Mouse (Mus musculus) hindbrain, embryonic 16.5 days (tissue): ENCODE data around the gene Prkar1b. TPM values are rescaled to one million over a fixed set of nuclear protein-coding genes. Genes with fewer than 3 reads are reported as not detected.

Experiments
- ATAC-seq: fragments of 200-750 bp; cut with Nextera tagmentation; 2 replicates; pipeline ENCODE4 v1.8.0; 2017; ENCODE audit warnings: moderate TSS enrichment, moderate library complexity
- H3K27ac ChIP-seq: fragments of 300-500 bp; sonication (generic); 2 replicates; pipeline ENCODE4 v1.5.1; 2014; ENCODE audit warnings: low read depth, mild to moderate bottlenecking, control low read depth, low read length, moderate library complexity
- H3K27me3 ChIP-seq: fragments of 300-500 bp; sonication (generic); replicated peaks from 2 replicates; pipeline ENCODE4 v1.6.1; 2014; ENCODE audit warnings: low read length; ENCODE audit not compliant: control insufficient read depth, insufficient read depth
- H3K36me3 ChIP-seq: fragments of 300-500 bp; sonication (generic); 2 replicates; pipeline ENCODE4 v1.6.1; 2014; ENCODE audit warnings: mild to moderate bottlenecking, low read length, moderate library complexity, mixed read lengths; ENCODE audit not compliant: control insufficient read depth, insufficient read depth
- H3K4me1 ChIP-seq: fragments of 300-500 bp; sonication (generic); 2 replicates; pipeline ENCODE4 v1.6.1; 2014; ENCODE audit warnings: low read depth, low read length; ENCODE audit not compliant: control insufficient read depth, insufficient read depth
- H3K4me2 ChIP-seq: fragments of 300-500 bp; sonication (generic); 2 replicates; pipeline ENCODE4 v1.6.1; 2014; ENCODE audit warnings: mild to moderate bottlenecking, low read length, control low read depth, moderate library complexity
- H3K4me3 ChIP-seq: fragments of 300-500 bp; sonication (generic); 2 replicates; pipeline ENCODE4 v1.5.1; 2014; ENCODE audit warnings: mild to moderate bottlenecking, low read length, control low read depth, moderate library complexity
- H3K9ac ChIP-seq: fragments of 300-500 bp; sonication (generic); 2 replicates; pipeline ENCODE4 v1.6.1; 2014; ENCODE audit warnings: low read depth, mild to moderate bottlenecking, control low read depth, low read length, moderate library complexity
- H3K9me3 ChIP-seq: fragments of 300-500 bp; sonication (generic); 2 replicates; pipeline ENCODE4 v1.6.1; 2014; ENCODE audit warnings: mild to moderate bottlenecking, low read length, moderate library complexity; ENCODE audit not compliant: control insufficient read depth
- WGBS: fragments of 180-500 bp; shearing (Covaris S2); extraction: QIAGEN DNeasy Blood & Tissue Kit; methylation state at CpG from one replicate; pipeline ENCODE4 v1.1.7; 2014; 5-methylcytosine and 5-hydroxymethylcytosine counted together
- polyA plus RNA-seq: library from polyadenylated mRNA; unstranded; fragments of >200 nt; fragmentation: Nextera tagmentation; extraction: Ambion mirVana; gene quantifications from 2 replicates; pipeline ENCODE4 v1.2.1, GENCODE M21; 2015

Prkar1b gene
- polyA plus RNA-seq, 1 experiment from 2014 or later: 332 TPM

GRCm38 (mm10) chr5:139017371-139018124 lies 132.3 kb downstream of the Prkar1b start:
- no peak overlapping the region for H3K9ac ChIP-seq
- H3K36me3 ChIP-seq: peaks cover 17% of the 10 kb centered on the region
- 77% methylated on average over 15 of the region's 15 CpGs for WGBS
- no peak for ATAC-seq
- no peak overlapping the region for H3K4me3 ChIP-seq
- no peaks in the 10 kb centered on the region for H3K27me3 ChIP-seq
- no peaks in the 10 kb centered on the region for H3K9me3 ChIP-seq
- no peak overlapping the region for H3K27ac ChIP-seq
- no peak overlapping the region for H3K4me2 ChIP-seq
- no peaks in the 10 kb centered on the region for H3K4me1 ChIP-seq

GRCm38 (mm10) chr5:139015097-139015496 lies 134.7 kb downstream of the Prkar1b start:
- no peak overlapping the region for H3K27ac ChIP-seq
- ATAC-seq: no peak
- no peak overlapping the region for H3K4me2 ChIP-seq
- 60% methylated on average over 3 of the region's 3 CpGs for WGBS
- no peaks in the 10 kb centered on the region for H3K9me3 ChIP-seq
- H3K27me3 ChIP-seq: no peaks in the 10 kb centered on the region
- H3K4me1 ChIP-seq: no peaks in the 10 kb centered on the region
- H3K4me3 ChIP-seq: no peak overlapping the region
- H3K9ac ChIP-seq: no peak overlapping the region
- peaks cover 17% of the 10 kb centered on the region for H3K36me3 ChIP-seq

GRCm38 (mm10) chr5:139010649-139011048 lies 139.2 kb downstream of the Prkar1b start:
- Histone ChIP-seq H3K9ac (no peak overlapping the region), H3K4me2 (no peak overlapping the region), H3K4me3 (no peak overlapping the region), H3K36me3 (no peaks in the 10 kb centered on the region), H3K27ac (no peak overlapping the region), H3K27me3 (no peaks in the 10 kb centered on the region), H3K4me1 (no peaks in the 10 kb centered on the region), H3K9me3 (no peaks in the 10 kb centered on the region)
- no peak for ATAC-seq
- WGBS: 59% methylated on average over 2 of the region's 2 CpGs

GRCm38 (mm10) chr5:139007141-139007775 lies 142.5 kb downstream of the Prkar1b start:
- H3K4me3 ChIP-seq: no peak overlapping the region
- WGBS: 46% methylated on average over 4 of the region's 4 CpGs
- no peaks in the 10 kb centered on the region; the same call in 1 of the 2 replicates for H3K27me3 ChIP-seq
- no peak overlapping the region for H3K27ac ChIP-seq
- no peak for ATAC-seq
- H3K36me3 ChIP-seq: no peaks in the 10 kb centered on the region
- no peak overlapping the region for H3K9ac ChIP-seq
- no peaks in the 10 kb centered on the region for H3K9me3 ChIP-seq
- H3K4me1 ChIP-seq: no peaks in the 10 kb centered on the region
- H3K4me2 ChIP-seq: no peak overlapping the region

GRCm38 (mm10) chr5:139004588-139004987 lies 145.2 kb downstream of the Prkar1b start:
- Histone ChIP-seq H3K9ac (no peak overlapping the region), H3K4me1 (no peaks in the 10 kb centered on the region), H3K4me3 (no peak overlapping the region), H3K27ac (no peak overlapping the region), H3K4me2 (no peak overlapping the region), H3K36me3 (no peaks in the 10 kb centered on the region), H3K27me3 (peaks cover 6% of the 10 kb centered on the region), H3K9me3 (peaks cover 7% of the 10 kb centered on the region; the same call in 1 of the 2 replicates)
- WGBS: 67% methylated on average over 6 of the region's 6 CpGs
- ATAC-seq: no peak

- peaks cover 26% of the 10 kb centered on the region for H3K27me3 ChIP-seq
Measured at GRCm38 (mm10) chr5:138999716-139000115, 150.1 kb downstream of the Prkar1b start.

GRCm38 (mm10) chr5:138997936-138998580 lies 151.7 kb downstream of the Prkar1b start:
- no peak for ATAC-seq
- Histone ChIP-seq H3K27me3 (peaks cover 26% of the 10 kb centered on the region), H3K4me2 (peak overlapping the region; percentile 68), H3K9me3 (peaks cover 7% of the 10 kb centered on the region; the same call in 1 of the 2 replicates), H3K27ac (no peak overlapping the region), H3K4me1 (peaks cover 45% of the 10 kb centered on the region), H3K36me3 (no peaks in the 10 kb centered on the region), H3K4me3 (peak overlapping the region; percentile 36), H3K9ac (peak overlapping the region; percentile 50)
- WGBS: 2% methylated on average over 30 of the region's 30 CpGs

More at GRCm38 (mm10) chr5:138999716-139000115, 150.1 kb downstream of the Prkar1b start:
- H3K9ac ChIP-seq: no peak overlapping the region
- WGBS: 85% methylated on average over 7 of the region's 7 CpGs
- ATAC-seq: no peak
- H3K36me3 ChIP-seq: no peaks in the 10 kb centered on the region
- peaks cover 31% of the 10 kb centered on the region for H3K4me1 ChIP-seq
- no peak overlapping the region for H3K4me2 ChIP-seq
- H3K9me3 ChIP-seq: peaks cover 7% of the 10 kb centered on the region; the same call in 1 of the 2 replicates
- H3K27ac ChIP-seq: no peak overlapping the region
- no peak overlapping the region for H3K4me3 ChIP-seq

- H3K9me3 ChIP-seq: peaks cover 7% of the 10 kb centered on the region; the same call in 1 of the 2 replicates
- peak within 1 kb of the TSS; percentile 83 for H3K4me3 ChIP-seq
- H3K27ac ChIP-seq: peak within 1 kb of the TSS; percentile 92
- peaks cover 52% of the 10 kb centered on the region for H3K4me1 ChIP-seq
- peaks cover 30% of the 10 kb centered on the region for H3K27me3 ChIP-seq
- ATAC-seq: peak; percentile 19; the same call in 1 of the 2 replicates
- no peaks in the 10 kb centered on the region for H3K36me3 ChIP-seq
- peak within 1 kb of the TSS; percentile 96 for H3K4me2 ChIP-seq
- WGBS: 1% methylated on average over 48 of the region's 48 CpGs
- peak within 1 kb of the TSS; percentile 93 for H3K9ac ChIP-seq
Measured at GRCm38 (mm10) chr5:138997171-138997788, 152.5 kb downstream of the Prkar1b start, which contains the start of gene Pdgfa. TSS of gene Pdgfa (minus strand) at chr5:138997370.
